Mouse (Mus musculus) thymus, adult 2 months (tissue): ENCODE measurements around the gene Got2.
"Not testable (repeated sequence)": the region's sequence is repeated elsewhere in the genome, so short reads cannot be mapped to it uniquely, and the experiment has no call there.

Experiments
- CTCF ChIP-seq: fragments of 200-500 bp; IDR thresholded peaks from 2 replicates; pipeline ENCODE4 v1.5.1; 2012; ENCODE audit warnings: mild to moderate bottlenecking, control low read depth, low read length, moderate library complexity, borderline replicate concordance; ENCODE audit not compliant: control insufficient read depth, poor library complexity, insufficient read depth; ENCODE audit errors: extremely low read depth
- POLR2A ChIP-seq: fragments of 200-500 bp; IDR thresholded peaks from 2 replicates; pipeline ENCODE4 v1.6.1; 2012; ENCODE audit warnings: mild to moderate bottlenecking, low read length, control low read depth, moderate library complexity; ENCODE audit not compliant: control insufficient read depth, poor library complexity, insufficient read depth; ENCODE audit errors: extremely low read depth

DNA sequence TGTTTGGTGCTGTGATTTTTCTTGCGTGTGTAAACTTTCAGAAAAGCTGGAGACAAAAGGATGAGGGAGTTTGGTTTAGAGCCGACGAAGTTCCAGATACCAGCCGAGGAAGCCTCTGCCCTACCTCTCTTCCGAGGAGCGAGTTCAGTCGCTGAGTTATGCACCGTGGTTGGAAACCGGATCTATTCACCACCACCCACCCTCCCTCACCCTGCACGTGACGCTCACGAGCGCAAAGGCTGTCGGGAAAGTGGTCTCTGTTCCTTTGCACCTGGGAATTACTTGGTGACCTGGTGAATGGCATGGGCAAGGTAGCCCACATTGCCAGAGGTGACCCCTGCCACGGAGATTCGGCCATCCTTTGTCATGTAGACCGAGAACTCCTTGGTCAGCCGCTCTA lies 23.5 kb downstream of the Got2 start:
- not testable (repeated sequence) for TF ChIP-seq POLR2A, CTCF
